Mouse (Mus musculus): Measurements from ENCODE around the gene Dpf3.
A peak's percentile ranks its signal among the peaks of the same experiment; 100 is the strongest.

The Dpf3 gene

GRCm38 (mm10) chr12:83487476-83487991 is at the start of gene Dpf3:
TSS of gene Dpf3 (minus strand) at chr12:83487716.
- peak; percentile 87 for DNase-seq (ENCODE audit: low read depth, low spot score)

GRCm38 (mm10) chr12:83536039-83536438 is 48.5 kb upstream of the Dpf3 start:
- DNase-seq (ENCODE audit: low read depth, low spot score): no peak

GRCm38 (mm10) chr12:83535428-83535827 is 47.9 kb upstream of the Dpf3 start:
- no peak for DNase-seq (ENCODE audit: low read depth, low spot score)

GRCm38 (mm10) chr12:83534190-83534589 is 46.7 kb upstream of the Dpf3 start:
- no peak for DNase-seq (ENCODE audit: low read depth, low spot score)

GRCm38 (mm10) chr12:83532966-83533365 is 45.5 kb upstream of the Dpf3 start:
- DNase-seq (ENCODE audit: low read depth, low spot score): no peak

GRCm38 (mm10) chr12:83531992-83532391 is 44.5 kb upstream of the Dpf3 start:
- no peak for DNase-seq (ENCODE audit: low read depth, low spot score)

- no peak for DNase-seq (ENCODE audit: low read depth, low spot score)
Measured at GRCm38 (mm10) chr12:83528665-83529064, 41.1 kb upstream of the Dpf3 start.

- DNase-seq (ENCODE audit: low read depth, low spot score): no peak
Measured at GRCm38 (mm10) chr12:83527816-83528215, 40.3 kb upstream of the Dpf3 start.

- no peak for DNase-seq (ENCODE audit: low read depth, low spot score)
Measured at GRCm38 (mm10) chr12:83525822-83526544, 38.5 kb upstream of the Dpf3 start.

GRCm38 (mm10) chr12:83524329-83524728 is 36.8 kb upstream of the Dpf3 start:
- DNase-seq (ENCODE audit: low read depth, low spot score): no peak

GRCm38 (mm10) chr12:83523892-83524291 is 36.4 kb upstream of the Dpf3 start:
- no peak for DNase-seq (ENCODE audit: low read depth, low spot score)

GRCm38 (mm10) chr12:83523056-83523455 is 35.5 kb upstream of the Dpf3 start:
- no peak for DNase-seq (ENCODE audit: low read depth, low spot score)

- DNase-seq (ENCODE audit: low read depth, low spot score): no peak
Measured at GRCm38 (mm10) chr12:83521083-83521482, 33.6 kb upstream of the Dpf3 start.

GRCm38 (mm10) chr12:83520311-83520890 is 32.9 kb upstream of the Dpf3 start, which contains the start of gene Dcaf4:
TSS of gene Dcaf4 (plus strand) at chr12:83520466.
- DNase-seq (ENCODE audit: low read depth, low spot score): peak; percentile 94

- no peak for DNase-seq (ENCODE audit: low read depth, low spot score)
Measured at GRCm38 (mm10) chr12:83517580-83517979, 30.1 kb upstream of the Dpf3 start.

- DNase-seq (ENCODE audit: low read depth, low spot score): no peak
Measured at GRCm38 (mm10) chr12:83514216-83514615, 26.7 kb upstream of the Dpf3 start.

- no peak for DNase-seq (ENCODE audit: low read depth, low spot score)
Measured at GRCm38 (mm10) chr12:83513185-83513584, 25.7 kb upstream of the Dpf3 start.

- no peak for DNase-seq (ENCODE audit: low read depth, low spot score)
Measured at GRCm38 (mm10) chr12:83512783-83513182, 25.3 kb upstream of the Dpf3 start.

GRCm38 (mm10) chr12:83510586-83510985 is 23.1 kb upstream of the Dpf3 start:
- no peak for DNase-seq (ENCODE audit: low read depth, low spot score)

GRCm38 (mm10) chr12:83506543-83506942 is 19.0 kb upstream of the Dpf3 start:
- DNase-seq (ENCODE audit: low read depth, low spot score): no peak

GRCm38 (mm10) chr12:83502190-83502589 is 14.7 kb upstream of the Dpf3 start:
- DNase-seq (ENCODE audit: low read depth, low spot score): peak; percentile 66

GRCm38 (mm10) chr12:83499256-83499655 is 11.7 kb upstream of the Dpf3 start:
- no peak for DNase-seq (ENCODE audit: low read depth, low spot score)

GRCm38 (mm10) chr12:83497959-83498358 is 10.4 kb upstream of the Dpf3 start:
- no peak for DNase-seq (ENCODE audit: low read depth, low spot score)
